Mouse (Mus musculus) CH12.LX (cell line): ENCODE data around the gene Meaf6. TPM values are rescaled to one million over a fixed set of nuclear protein-coding genes. Genes with fewer than 3 reads are reported as not detected.

ENCODE experiments used
- DNase-seq: peaks from one replicate; pipeline ENCODE4 v3.0.0-alpha.2; 2013; ENCODE audit errors: extremely low read depth
- H3K27ac ChIP-seq: 2 replicates; pipeline ENCODE4 v1.5.1; 2012; ENCODE audit warnings: low read depth, mild to moderate bottlenecking, control low read depth, moderate library complexity; ENCODE audit not compliant: insufficient read depth
- H3K27me3 ChIP-seq: replicated peaks from 2 replicates; pipeline ENCODE3; 2012; ENCODE audit warnings: inconsistent platforms
- H3K36me3 ChIP-seq, 2 experiments: replicated peaks in 1 of 2; 2 replicates each; pipeline versions ENCODE3 to v1.6.1; 2012; ENCODE audit warnings: inconsistent platforms in 1 of 2, low read length in 1 of 2, mild to moderate bottlenecking in 1 of 2, mixed read lengths in 1 of 2, moderate library complexity in 1 of 2; ENCODE audit not compliant: control insufficient read depth in 1 of 2, insufficient read depth in 1 of 2
- H3K4me1 ChIP-seq, 2 experiments: 2 replicates each; pipeline ENCODE4 v1.6.1; 2012; ENCODE audit warnings: inconsistent platforms in 1 of 2, moderate library complexity in 1 of 2; ENCODE audit not compliant: insufficient read depth in 2 of 2, control insufficient read depth in 1 of 2
- H3K4me2 ChIP-seq: 2 replicates; pipeline ENCODE4 v1.6.1; 2012; ENCODE audit warnings: low read depth, mild to moderate bottlenecking, control low read depth; ENCODE audit not compliant: poor library complexity, insufficient read depth, severe bottlenecking
- H3K4me3 ChIP-seq, 3 experiments: fragments of 150-350 bp in 1 of 3; sonication (generic) in 1 of 3; replicated peaks in 1 of 3; 2 replicates each; pipeline versions ENCODE3 to v1.5.1; 2011 to 2012; ENCODE audit warnings: low read depth in 2 of 3, low read length in 2 of 3, mild to moderate bottlenecking in 2 of 3, moderate library complexity in 2 of 3, control low read depth in 1 of 3, improper control_type of control experiment in 1 of 3, inconsistent platforms in 1 of 3, mixed read lengths in 1 of 3; ENCODE audit not compliant: poor library complexity in 1 of 3
- H3K79me2 ChIP-seq: replicated peaks from 2 replicates; pipeline ENCODE4 v1.6.1; 2012; ENCODE audit warnings: mild to moderate bottlenecking, moderate library complexity; ENCODE audit not compliant: control insufficient read depth, poor library complexity, insufficient read depth, severe bottlenecking; ENCODE audit errors: extremely low read depth
- H3K9ac ChIP-seq: 2 replicates; pipeline ENCODE4 v1.6.1; 2012; ENCODE audit warnings: low read depth, mild to moderate bottlenecking, control low read depth, moderate library complexity; ENCODE audit not compliant: insufficient read depth
- H3K9me3 ChIP-seq: replicated peaks from 2 replicates; pipeline ENCODE3; 2012; ENCODE audit warnings: low read length, inconsistent platforms, mixed read lengths
- BHLHE40 ChIP-seq: IDR thresholded peaks from 2 replicates; pipeline ENCODE4 v1.6.1; 2011; ENCODE audit warnings: mild to moderate bottlenecking, low read depth, low read length, improper control_type of control experiment
- E2F4 ChIP-seq: IDR thresholded peaks from 2 replicates; pipeline ENCODE4 v1.6.1; 2011; ENCODE audit warnings: low read depth, low read length, improper control_type of control experiment; ENCODE audit not compliant: insufficient replicate concordance
- ELF1 ChIP-seq: IDR thresholded peaks from 2 replicates; pipeline ENCODE4 v1.6.1; 2014; ENCODE audit warnings: low read depth, mild to moderate bottlenecking, inconsistent platforms, low read length, improper control_type of control experiment
- EP300 ChIP-seq: IDR thresholded peaks from 2 replicates; pipeline ENCODE4 v1.6.1; 2011; ENCODE audit warnings: low read length, improper control_type of control experiment
- GABPA ChIP-seq: IDR thresholded peaks from 2 replicates; pipeline ENCODE4 v1.6.1; 2012; ENCODE audit warnings: low read depth, low read length, improper control_type of control experiment, inconsistent platforms; ENCODE audit not compliant: insufficient replicate concordance
- HCFC1 ChIP-seq: IDR thresholded peaks from 2 replicates; pipeline ENCODE4 v1.6.1; 2012; ENCODE audit warnings: low read depth, mild to moderate bottlenecking, inconsistent platforms, low read length, improper control_type of control experiment
- JUN ChIP-seq: IDR thresholded peaks from 2 replicates; pipeline ENCODE4 v1.6.1; 2011; ENCODE audit warnings: low read depth, mild to moderate bottlenecking, low read length, improper control_type of control experiment, moderate library complexity; ENCODE audit not compliant: insufficient read depth
- MAX ChIP-seq: IDR thresholded peaks from 2 replicates; pipeline ENCODE4 v1.6.1; 2011; ENCODE audit warnings: low read length, improper control_type of control experiment
- MAZ ChIP-seq: IDR thresholded peaks from 2 replicates; pipeline ENCODE4 v1.6.1; 2012; ENCODE audit warnings: low read depth, mild to moderate bottlenecking, inconsistent platforms, low read length, improper control_type of control experiment, moderate library complexity
- MYC ChIP-seq: IDR thresholded peaks from 2 replicates; pipeline ENCODE4 v1.6.1; 2011; ENCODE audit warnings: low read depth, mild to moderate bottlenecking, improper control_type of control experiment, low read length
- POLR2A ChIP-seq: IDR thresholded peaks from 2 replicates; pipeline ENCODE4 v1.6.1; 2011; ENCODE audit warnings: low read depth, mild to moderate bottlenecking, improper control_type of control experiment, low read length
- RAD21 ChIP-seq: IDR thresholded peaks from 2 replicates; pipeline ENCODE4 v1.6.1; 2011; ENCODE audit warnings: low read depth, mild to moderate bottlenecking, low read length, improper control_type of control experiment, moderate library complexity
- SIN3A ChIP-seq: IDR thresholded peaks from 2 replicates; pipeline ENCODE4 v1.6.1; 2012; ENCODE audit warnings: low read length, improper control_type of control experiment, inconsistent platforms
- TCF12 ChIP-seq: IDR thresholded peaks from 2 replicates; pipeline ENCODE4 v1.6.1; 2014; ENCODE audit warnings: low read depth, mild to moderate bottlenecking, inconsistent platforms, low read length, improper control_type of control experiment
- ZKSCAN1 ChIP-seq: IDR thresholded peaks from 2 replicates; pipeline ENCODE4 v1.6.1; 2012; ENCODE audit warnings: low read depth, inconsistent platforms, low read length, improper control_type of control experiment, borderline replicate concordance
- ZMIZ1 ChIP-seq: IDR thresholded peaks from 2 replicates; pipeline ENCODE4 v1.6.1; 2012; ENCODE audit warnings: low read depth, mild to moderate bottlenecking, inconsistent platforms, low read length, improper control_type of control experiment
- ZNF384 ChIP-seq: IDR thresholded peaks from 2 replicates; pipeline ENCODE4 v1.6.1; 2012; ENCODE audit warnings: low read depth, low read length, improper control_type of control experiment, inconsistent platforms
- dilution Hi-C: fragments of 300-500 bp; cut with MboI; formaldehyde crosslinking; loops from 2 replicates; pipeline ENCODE4 v1.14.3; 2020; ENCODE audit warnings: low sequenced_read_pairs; ENCODE audit not compliant: extremely low pct_unique_long_range_greater_than_20kb, extremely low pct_ligation_motif_present
- in situ Hi-C: fragments of 300-500 bp; cut with MboI; formaldehyde crosslinking; loops from 3 replicates; pipeline ENCODE4 v1.14.3; 2019; ENCODE audit warnings: low sequenced_read_pairs, low pct_ligation_motif_present, low pct_unique_long_range_greater_than_20kb, mixed read lengths
- polyA plus RNA-seq: library from polyadenylated mRNA; unstranded; fragments of >175 nt; gene quantifications from 2 replicates; pipeline ENCODE4 v1.2.1, GENCODE M21; 2012; ENCODE audit warnings: low read depth; ENCODE audit not compliant: insufficient read length
- total RNA-seq, 2 experiments: library from RNA; depleted of rRNA; stranded (reverse); fragments of 300-350 nt in 1 of 2; fragments of >200 nt in 1 of 2; gene quantifications; 2 replicates each; pipeline ENCODE4 v1.2.3; 2012 to 2014

Meaf6 gene
- total and polyA plus RNA-seq, 3 experiments, result 26.4 to 52.8 (median 29.3) TPM

DNA sequence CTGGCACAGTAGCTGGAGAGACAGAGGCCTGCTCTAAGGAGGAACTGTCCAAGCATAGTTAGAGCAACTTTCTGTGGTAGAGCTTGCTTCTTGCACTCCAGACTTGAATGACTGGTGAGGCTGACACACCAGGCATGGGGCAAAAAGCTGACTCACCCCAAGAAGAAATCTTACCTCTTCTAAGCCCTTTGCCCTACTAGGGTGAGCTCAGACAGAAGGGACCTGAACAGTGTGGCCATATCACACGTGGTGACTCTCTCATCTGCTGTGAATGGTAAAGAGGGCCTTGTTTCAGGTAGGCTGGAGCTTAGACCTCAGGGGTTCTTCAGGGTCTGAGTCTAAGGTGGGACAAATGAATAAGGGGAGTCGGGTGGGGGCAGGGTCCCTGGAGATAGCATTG lies 73.1 kb downstream of the Meaf6 start:
- Histone ChIP-seq H3K4me1 (peaks cover 0 to 4% of the 10 kb centered on the region in 2 experiments; a peak in 2 of 4 replicates), H3K27me3 (peaks cover 72% of the 10 kb centered on the region), H3K9ac (no peak overlapping the region), H3K27ac (no peak overlapping the region), H3K4me3 (no peak overlapping the region), H3K4me2 (no peak overlapping the region), H3K36me3 (no peaks in the 10 kb centered on the region), H3K9me3 (no peaks in the 10 kb centered on the region), H3K79me2 (no peaks in the 10 kb centered on the region)
- in situ Hi-C loops (loop anchor here (25.0 kb wide), 1 partner anchor 804 kb away; no protein-coding TSS in a partner anchor), dilution Hi-C loops (no loop called here)
- DNase-seq, result no peak
- TF ChIP-seq HCFC1, result no peak
- TF ChIP-seq ZNF384, result no peak
- no peak for TF ChIP-seq ZKSCAN1
- no peak for TF ChIP-seq GABPA
- no peak for TF ChIP-seq ELF1
- TF ChIP-seq MAX, result no peak
- TF ChIP-seq MYC, result no peak
- TF ChIP-seq RAD21, result no peak
- no peak for TF ChIP-seq ZMIZ1
- no peak for TF ChIP-seq EP300
- no peak for TF ChIP-seq TCF12
- TF ChIP-seq BHLHE40, result no peak
- no peak for TF ChIP-seq MAZ
- TF ChIP-seq POLR2A, result no peak
- no peak for TF ChIP-seq SIN3A

DNA sequence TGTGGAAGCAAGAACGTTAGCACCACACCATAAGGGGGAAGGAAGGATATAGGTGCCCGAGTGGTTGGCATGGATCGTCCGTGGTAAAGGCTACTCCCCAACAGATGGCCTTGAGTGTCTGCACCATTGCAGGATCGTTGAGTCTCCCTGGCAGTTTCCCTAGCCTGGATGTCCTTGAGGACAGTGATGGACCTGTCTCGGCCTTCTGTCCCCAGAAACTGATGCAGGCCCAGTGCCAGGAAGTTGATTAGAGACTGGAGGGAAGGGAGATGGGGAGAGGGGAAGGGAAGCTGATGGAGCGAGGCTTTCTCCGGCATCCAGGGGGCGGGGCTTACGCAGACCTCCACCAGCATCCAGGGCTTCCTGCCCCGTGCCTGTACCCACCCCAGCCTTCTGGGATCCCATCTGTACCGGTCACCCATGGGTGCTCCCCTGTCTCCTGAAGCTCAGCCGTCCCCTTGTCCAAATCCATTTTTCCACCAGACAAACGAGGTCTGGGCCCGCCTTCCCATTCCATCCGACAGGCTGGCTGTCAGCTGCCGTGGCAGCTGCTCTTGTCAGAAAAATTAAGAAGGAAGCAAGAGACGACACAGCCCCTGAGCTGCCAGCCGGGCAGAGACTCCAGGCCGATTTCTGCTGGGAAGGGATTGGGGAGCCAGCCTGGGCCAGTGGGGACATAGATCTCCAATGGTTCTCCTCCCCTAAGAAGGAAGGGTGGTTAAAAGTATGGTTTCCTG lies 73.8 kb downstream of the Meaf6 start:
- DNase-seq, result no peak
- H3K79me2 ChIP-seq, result no peaks in the 10 kb centered on the region
- no peak overlapping the region for H3K27ac ChIP-seq
- H3K4me1 ChIP-seq, result peaks cover 0 to 3% of the 10 kb centered on the region in 2 experiments; a peak in 2 of 4 replicates
- dilution Hi-C loops (no loop called here), in situ Hi-C loops (loop anchor here (25.0 kb wide), 1 partner anchor 804 kb away; no protein-coding TSS in a partner anchor)
- no peaks in the 10 kb centered on the region for H3K36me3 ChIP-seq
- no peak overlapping the region for H3K4me2 ChIP-seq
- no peak overlapping the region for H3K4me3 ChIP-seq
- H3K27me3 ChIP-seq, result peaks cover 73% of the 10 kb centered on the region
- no peak for TF ChIP-seq E2F4
- TF ChIP-seq JUN, result no peak
- no peak for TF ChIP-seq EP300
- no peaks in the 10 kb centered on the region for H3K9me3 ChIP-seq
- no peak overlapping the region for H3K9ac ChIP-seq
